Mouse (Mus musculus) adrenal gland, adult 18-20 months (tissue): ENCODE data around the gene Cgnl1. TPM values are rescaled to one million over a fixed set of nuclear protein-coding genes. Genes with fewer than 3 reads are reported as not detected.
"Not testable (repeated sequence)": the region's sequence is repeated elsewhere in the genome, so short reads cannot be mapped to it uniquely, and the experiment has no call there.

Experiments used
- DNase-seq, 2 experiments: peaks; one replicate each; pipeline ENCODE4 v3.0.0; 2021 to 2022; ENCODE audit warnings: low spot score in 2 of 2
- total RNA-seq, 2 experiments: library from RNA; stranded (reverse); gene quantifications; 1 replicate in 1 of 2; 2 replicates in 1 of 2; pipeline ENCODE4 v1.2.3; 2021

Gene Cgnl1
- total RNA-seq, 2 experiments from 2014 or later = 92.4 to 105 TPM

- no peak for DNase-seq
Measured at GRCm38 (mm10) chr9:71628286-71628685, 143.1 kb downstream of the Cgnl1 start.

GRCm38 (mm10) chr9:71625961-71626360, 145.4 kb downstream of the Cgnl1 start:
- no peak for DNase-seq

DNA sequence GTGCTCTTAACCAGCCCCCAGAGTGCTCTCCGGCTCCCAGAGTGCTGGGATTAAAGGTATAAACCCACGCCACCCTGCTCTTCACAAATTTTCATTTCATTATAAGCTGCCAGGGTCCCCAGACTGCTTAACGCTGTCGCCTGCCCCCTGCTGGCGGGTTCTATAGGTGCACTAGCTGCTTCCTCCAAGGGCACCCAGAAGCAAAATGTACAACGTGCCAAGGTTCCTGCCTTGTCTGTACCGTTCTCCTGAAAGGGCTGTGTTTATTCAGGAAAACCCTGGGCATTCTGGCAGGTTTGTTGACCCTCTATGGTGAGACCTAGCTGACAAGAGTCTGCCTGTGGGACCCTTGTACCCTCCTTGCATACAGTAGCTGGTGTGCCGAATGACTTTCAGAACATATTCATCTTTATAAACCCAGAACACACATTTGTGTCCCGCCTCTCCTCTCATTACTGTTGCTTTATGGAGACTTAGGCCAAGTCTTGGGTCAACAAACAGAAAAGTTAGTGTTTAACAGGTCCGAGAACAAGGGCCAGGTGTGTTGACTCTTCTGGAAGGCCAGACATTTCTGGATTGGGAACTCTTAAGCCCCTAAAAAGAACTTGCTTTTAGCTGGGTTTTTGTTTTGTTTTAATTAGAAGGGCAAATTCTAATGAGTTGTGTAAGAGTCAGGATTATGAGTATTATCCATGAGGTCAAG, 146.5 kb downstream of the Cgnl1 start:
- peak; percentile 64 to 69 for DNase-seq

DNA sequence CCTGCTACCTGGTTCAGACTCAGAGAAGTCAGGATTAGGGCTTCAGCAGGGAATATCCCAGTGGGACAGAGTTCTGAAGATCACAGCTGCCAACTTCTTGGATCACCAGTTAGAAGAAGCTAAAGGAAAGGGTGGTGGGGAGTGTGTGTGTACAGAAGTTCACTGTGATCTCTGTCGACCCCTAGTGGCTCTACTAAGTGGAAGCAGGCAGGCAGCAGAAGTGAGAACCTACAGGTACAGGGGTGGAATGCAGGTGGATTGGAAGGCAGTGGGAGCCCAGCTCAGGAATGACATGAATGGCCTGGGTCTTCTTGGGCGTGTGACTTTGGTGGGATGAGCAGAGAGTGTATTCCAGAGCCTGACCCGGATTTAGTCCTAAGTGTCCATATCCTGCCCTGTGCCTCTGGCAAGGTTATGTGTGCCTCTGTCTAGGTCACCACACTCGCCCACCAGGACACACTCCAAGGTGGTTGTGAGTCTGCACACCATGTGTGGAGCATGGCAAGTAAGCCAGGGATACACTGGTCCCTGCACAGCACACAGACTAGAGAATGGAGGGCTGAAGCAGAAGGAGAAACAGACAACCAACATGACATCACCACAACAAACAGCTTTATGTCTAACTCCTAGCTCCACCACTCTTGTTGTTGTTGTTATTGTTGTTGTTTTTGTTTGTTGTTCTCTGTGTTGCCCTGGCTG, 147.4 kb downstream of the Cgnl1 start:
- DNase-seq = no peak

DNA sequence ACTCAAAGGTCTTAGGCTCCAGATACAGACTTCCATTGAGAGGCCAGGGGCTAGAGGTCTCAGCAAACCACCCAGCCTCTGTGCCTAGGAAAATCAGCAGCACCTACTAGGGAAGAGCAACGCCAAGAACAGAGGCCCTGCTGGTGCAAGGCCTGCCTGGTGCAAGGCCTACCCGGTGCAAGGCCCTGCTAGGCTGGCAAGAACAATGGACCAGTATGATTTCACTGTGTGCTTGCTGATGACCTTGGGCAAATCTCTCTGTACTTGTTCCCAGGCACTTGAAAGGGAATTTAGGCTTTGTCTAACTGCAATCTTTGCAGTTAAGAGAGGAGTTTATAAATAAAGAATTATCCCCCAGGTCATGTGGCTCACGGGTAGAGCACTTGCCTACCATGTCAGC, 148.8 kb downstream of the Cgnl1 start:
- no peak for DNase-seq

GRCm38 (mm10) chr9:71621968-71622367, 149.4 kb downstream of the Cgnl1 start:
- no peak for DNase-seq

GRCm38 (mm10) chr9:71620116-71620515, 151.3 kb downstream of the Cgnl1 start:
- DNase-seq = not testable (repeated sequence)

DNA sequence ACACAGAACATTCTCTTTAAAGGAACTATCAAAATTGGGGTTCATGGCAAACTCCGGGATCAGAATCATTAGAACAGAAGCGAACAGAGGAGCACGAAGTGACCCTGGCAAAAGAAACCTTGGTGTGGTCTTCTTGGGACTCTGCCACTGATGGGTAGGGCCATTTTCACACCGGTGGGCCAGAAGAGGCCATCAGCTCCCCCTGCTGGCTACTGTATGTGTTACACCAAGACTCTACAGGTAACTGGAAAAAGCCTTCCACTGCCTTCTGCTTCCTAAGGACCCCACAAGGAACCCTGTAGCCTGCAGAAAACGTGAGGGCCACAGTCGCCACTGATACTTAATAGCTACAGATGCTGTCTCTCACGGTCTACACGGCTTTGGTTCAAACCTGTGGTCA, 154.0 kb downstream of the Cgnl1 start:
- peak; percentile 42 to 50 for DNase-seq

- DNase-seq = peak; percentile 75 to 82
Measured at GRCm38 (mm10) chr9:71616185-71616584, 155.2 kb downstream of the Cgnl1 start.

- peak; percentile 54 to 66 for DNase-seq
Measured at GRCm38 (mm10) chr9:71614643-71615042, 156.8 kb downstream of the Cgnl1 start.

- DNase-seq = no peak
Measured at GRCm38 (mm10) chr9:71612981-71613380, 158.4 kb downstream of the Cgnl1 start.

- DNase-seq = no peak
Measured at GRCm38 (mm10) chr9:71611876-71612275, 159.5 kb downstream of the Cgnl1 start.

DNA sequence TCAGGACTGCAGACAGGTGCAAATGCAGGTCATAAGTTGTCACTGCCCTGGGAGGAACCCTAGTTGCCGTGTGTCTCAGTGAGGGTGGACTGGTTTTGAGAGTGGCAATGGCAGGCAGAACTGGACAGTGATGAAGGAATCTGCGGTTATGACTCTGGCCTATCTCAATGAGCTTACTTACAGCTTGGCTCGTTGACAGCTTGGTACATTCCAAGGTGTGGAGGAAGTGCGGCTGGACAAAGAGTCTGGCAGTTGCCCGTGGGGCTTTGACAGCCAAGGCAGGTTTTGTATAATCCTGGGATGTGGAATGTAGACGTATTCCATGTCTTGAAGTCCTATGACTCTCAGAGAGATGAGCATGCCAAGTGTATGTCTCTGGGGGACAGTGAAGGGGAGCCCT, 162.4 kb downstream of the Cgnl1 start:
- no peak for DNase-seq

DNA sequence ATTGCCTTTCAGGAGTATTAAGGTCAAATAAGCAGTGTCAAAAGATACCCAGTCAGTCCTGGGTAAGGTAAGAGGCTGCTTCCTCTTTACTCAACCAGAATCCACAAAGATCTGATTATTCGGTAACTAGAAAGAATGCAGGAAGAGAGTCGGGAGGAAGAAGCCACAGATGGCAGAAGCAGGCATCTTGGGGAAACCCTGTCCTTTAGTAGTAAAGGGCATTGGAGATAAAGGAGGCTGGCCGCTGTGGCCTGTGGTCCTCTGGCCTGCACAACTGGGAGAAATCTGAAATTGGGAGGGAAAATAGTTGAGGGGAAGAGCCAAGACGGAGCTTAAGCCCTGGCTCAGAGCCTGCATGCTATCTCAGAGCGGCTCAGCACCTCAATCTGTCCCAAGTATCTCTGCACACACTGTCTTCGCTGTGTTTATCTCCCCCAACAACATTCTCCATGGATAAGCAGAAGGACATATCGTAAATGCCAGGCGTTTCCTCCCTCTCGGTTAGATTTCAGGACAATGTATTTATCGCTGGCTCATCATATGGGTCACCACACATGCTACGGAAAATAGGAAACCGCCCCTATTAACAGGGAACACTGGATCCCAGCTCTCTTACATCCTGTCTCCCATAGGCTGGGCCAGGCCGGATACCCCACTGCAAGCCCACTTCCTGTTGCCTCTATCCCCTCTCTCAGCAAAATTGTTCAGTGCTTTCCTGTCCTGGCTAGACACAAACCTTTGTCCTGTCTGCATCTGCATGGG, 164.9 kb downstream of the Cgnl1 start:
- DNase-seq = no peak

- no peak for DNase-seq
Measured at GRCm38 (mm10) chr9:71604914-71605635, 166.3 kb downstream of the Cgnl1 start.

GRCm38 (mm10) chr9:71599861-71600260, 171.5 kb downstream of the Cgnl1 start:
- DNase-seq = no peak

- no peak for DNase-seq
Measured at GRCm38 (mm10) chr9:71596888-71597287, 174.5 kb downstream of the Cgnl1 start.

DNA sequence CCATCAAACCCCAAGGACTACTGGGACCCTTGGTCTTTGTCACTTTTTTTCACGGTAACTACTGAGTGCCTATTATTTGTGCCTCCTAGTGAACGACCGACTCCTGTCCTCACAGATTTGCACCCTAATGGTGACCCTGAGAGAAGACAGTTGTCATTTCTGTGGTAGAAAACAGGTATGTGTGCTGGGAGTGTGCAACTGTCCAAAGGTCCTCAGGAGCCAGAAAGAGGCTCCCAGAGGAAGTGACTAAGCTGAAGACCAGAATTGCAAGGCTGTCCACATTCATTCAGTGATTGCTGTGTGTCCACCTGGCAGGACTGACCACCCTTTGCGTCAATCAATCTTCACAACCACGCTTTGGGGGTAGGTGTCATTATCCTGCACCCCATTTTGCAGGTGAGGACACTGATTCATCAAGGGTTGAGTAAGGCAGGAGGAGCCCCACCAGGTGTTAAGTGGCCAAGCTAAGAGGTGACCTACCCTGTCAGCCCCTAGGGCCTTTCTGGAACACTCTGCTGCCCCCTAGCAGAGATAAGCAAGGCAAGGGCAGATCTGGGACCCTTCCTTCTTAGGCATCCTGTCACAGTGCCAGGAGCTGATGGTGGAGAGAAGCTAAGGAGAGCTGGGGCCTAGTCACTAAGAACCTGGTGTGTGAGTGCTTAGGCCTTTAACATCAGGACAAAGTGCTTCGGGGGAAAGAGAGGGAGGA, 178.7 kb downstream of the Cgnl1 start:
- no peak for DNase-seq

DNA sequence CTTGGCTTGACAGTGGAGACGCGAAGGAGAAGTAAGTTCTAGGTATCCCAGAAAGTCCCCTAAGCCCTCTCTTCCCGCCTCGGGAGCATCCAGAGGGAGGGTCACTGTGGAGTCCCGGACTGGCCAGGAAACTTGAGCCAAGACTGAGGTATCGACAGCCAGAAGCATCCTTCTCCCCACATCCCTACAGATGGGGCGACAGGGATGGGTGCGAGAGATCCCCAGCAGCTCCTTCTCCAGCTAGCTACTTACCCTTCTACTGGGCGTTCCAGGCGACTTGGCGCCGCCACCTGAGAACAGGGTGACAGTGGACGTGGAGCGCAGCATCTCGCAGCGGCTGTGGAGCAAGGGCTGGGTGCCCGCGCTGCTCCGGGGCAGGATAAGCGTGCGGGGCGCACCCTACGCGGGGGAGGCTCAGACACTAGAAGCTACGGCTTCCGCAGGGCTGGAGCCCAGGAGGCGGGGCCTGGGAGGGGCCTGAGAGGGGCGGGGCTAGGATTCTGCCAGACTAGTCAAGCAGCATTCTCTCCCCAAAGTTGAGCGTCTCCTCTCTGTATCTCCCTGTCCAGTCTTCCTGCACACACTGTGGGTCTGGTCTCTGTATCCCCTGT, 179.4 kb downstream of the Cgnl1 start, which contains the start of gene Myzap:
Gene Myzap (minus strand): TSS at position 423 of the 611 bp plus-strand sequence.
- DNase-seq = peak; percentile 88

GRCm38 (mm10) chr9:71591106-71591505, 180.3 kb downstream of the Cgnl1 start:
- no peak for DNase-seq
